Mouse (Mus musculus) thymus, adult 2 months (tissue): ENCODE measurements around the gene Syt15. TPM values are rescaled to one million over a fixed set of nuclear protein-coding genes. Genes with fewer than 3 reads are reported as not detected.

ENCODE experiments used
- DNase-seq: peaks from one replicate; pipeline ENCODE4 v3.0.0; 2021
- H3K27ac ChIP-seq: fragments of 200-500 bp; 2 replicates; pipeline ENCODE4 v1.5.1; 2012; ENCODE audit warnings: low read length, control low read depth; ENCODE audit not compliant: control insufficient read depth, insufficient read depth
- H3K27me3 ChIP-seq: fragments of 200-500 bp; 2 replicates; pipeline ENCODE4 v1.6.1; 2012; ENCODE audit warnings: mild to moderate bottlenecking, low read length, moderate library complexity, mixed read lengths; ENCODE audit not compliant: control insufficient read depth, insufficient read depth
- H3K36me3 ChIP-seq: fragments of 200-500 bp; 2 replicates; pipeline ENCODE4 v1.6.1; 2012; ENCODE audit warnings: mild to moderate bottlenecking, low read length, moderate library complexity; ENCODE audit not compliant: control insufficient read depth, insufficient read depth
- H3K4me1 ChIP-seq: fragments of 200-500 bp; replicated peaks from 2 replicates; pipeline ENCODE4 v1.6.1; 2012; ENCODE audit warnings: low read length; ENCODE audit not compliant: control insufficient read depth, insufficient read depth
- H3K4me3 ChIP-seq: fragments of 200-500 bp; 2 replicates; pipeline ENCODE4 v1.5.1; 2012; ENCODE audit warnings: mild to moderate bottlenecking, low read length, control low read depth, moderate library complexity; ENCODE audit not compliant: control insufficient read depth, insufficient read depth
- CTCF ChIP-seq: fragments of 200-500 bp; IDR thresholded peaks from 2 replicates; pipeline ENCODE4 v1.5.1; 2012; ENCODE audit warnings: mild to moderate bottlenecking, control low read depth, low read length, moderate library complexity, borderline replicate concordance; ENCODE audit not compliant: control insufficient read depth, poor library complexity, insufficient read depth; ENCODE audit errors: extremely low read depth
- POLR2A ChIP-seq: fragments of 200-500 bp; IDR thresholded peaks from 2 replicates; pipeline ENCODE4 v1.6.1; 2012; ENCODE audit warnings: mild to moderate bottlenecking, low read length, control low read depth, moderate library complexity; ENCODE audit not compliant: control insufficient read depth, poor library complexity, insufficient read depth; ENCODE audit errors: extremely low read depth
- WGBS: fragments of 180-500 bp; shearing (Covaris S2); methylation state at CpG from one replicate; pipeline ENCODE4 v1.1.7; 2018; 5-methylcytosine and 5-hydroxymethylcytosine counted together
- polyA plus RNA-seq: library from polyadenylated mRNA; depleted of rRNA; stranded (reverse); fragments of >200 nt; gene quantifications from 2 replicates; pipeline ENCODE4 v1.2.3, GENCODE M21; 2012

Gene Syt15
- polyA plus RNA-seq, 1 experiment, result 1.3 TPM

DNA sequence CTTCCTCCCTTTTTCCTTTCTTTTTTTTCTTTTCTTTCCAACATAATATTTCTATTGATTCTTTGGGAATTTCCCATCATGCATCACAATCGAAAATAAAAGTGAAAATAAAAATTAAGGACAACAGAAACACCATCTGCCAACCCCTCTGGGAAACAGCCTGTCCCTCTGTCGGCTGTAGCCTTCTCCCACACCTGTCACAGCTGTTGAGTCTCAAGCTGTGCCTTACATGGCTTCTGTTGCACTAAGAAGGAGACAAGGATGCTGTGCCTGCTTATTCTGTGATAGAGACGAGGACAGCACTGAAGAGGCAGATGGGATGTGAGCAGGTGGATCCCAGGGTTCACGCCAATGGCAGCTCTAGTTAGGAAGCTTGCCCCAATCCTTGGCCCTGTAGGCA, 10.3 kb upstream of the Syt15 start:
- Histone ChIP-seq H3K4me3 (no peak overlapping the region), H3K36me3 (no peaks in the 10 kb centered on the region), H3K4me1 (no peaks in the 10 kb centered on the region), H3K27me3 (no peaks in the 10 kb centered on the region), H3K27ac (no peak overlapping the region)
- no peak for DNase-seq
- 68% methylated on average over 4 of the region's 4 CpGs for WGBS
- no peak for TF ChIP-seq POLR2A
- no peak for TF ChIP-seq CTCF

DNA sequence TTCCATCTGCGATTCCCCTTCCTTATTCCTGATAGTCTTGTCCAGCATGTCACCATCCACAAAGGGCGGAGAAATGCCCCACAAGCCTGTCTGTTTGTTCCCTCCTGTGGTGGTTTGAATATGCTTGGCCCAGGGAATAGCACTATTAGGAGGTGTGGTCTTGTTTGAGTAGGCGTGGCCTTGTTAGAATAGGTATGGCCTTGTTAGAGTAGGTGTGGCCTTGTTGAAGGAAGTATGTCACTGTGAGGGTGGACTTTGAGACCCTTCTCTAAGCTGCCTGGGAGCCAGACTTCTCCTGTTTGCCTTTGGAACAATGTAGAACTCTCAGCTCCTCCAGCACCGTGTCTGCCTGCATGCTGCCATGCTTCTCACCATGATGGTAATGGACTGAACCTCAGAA, 9.5 kb upstream of the Syt15 start:
- WGBS, result 94% methylated on average over 4 of the region's 4 CpGs

DNA sequence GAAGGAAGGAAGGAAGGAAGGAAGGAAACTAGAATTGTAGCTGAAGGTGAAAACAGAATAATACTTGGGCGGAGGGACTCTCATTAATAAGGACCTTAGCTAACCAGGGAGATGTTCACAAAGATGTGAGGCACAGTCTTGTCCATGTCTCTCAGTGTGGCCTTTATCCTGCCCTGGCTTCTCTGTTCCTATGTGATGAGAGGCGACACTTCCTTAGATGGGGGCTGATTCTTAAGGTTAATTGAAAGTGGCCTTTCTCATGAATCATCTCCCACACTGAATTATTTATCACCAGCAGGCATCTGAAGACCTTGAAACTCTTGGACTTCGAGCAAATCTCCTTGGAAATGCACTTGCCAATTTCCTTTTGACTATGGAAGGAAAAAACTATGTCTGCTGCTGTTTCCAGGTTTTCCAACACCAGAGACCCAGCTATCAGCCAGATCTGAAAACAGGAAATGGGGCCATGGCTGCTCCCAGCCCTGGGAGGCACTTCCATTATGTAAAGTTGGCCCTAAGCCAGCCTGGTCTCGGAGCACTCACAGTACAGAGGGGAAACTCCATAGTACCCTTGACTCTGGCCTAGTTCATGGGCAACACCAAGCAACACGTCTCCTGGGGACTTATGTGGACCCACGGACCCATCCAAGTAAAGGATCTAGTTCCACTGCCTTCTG, 3.8 kb upstream of the Syt15 start:
- DNase-seq, result no peak
- WGBS, result 87% methylated on average over 6 of the region's 6 CpGs
- no peak overlapping the region for H3K27ac ChIP-seq
- no peaks in the 10 kb centered on the region; the same call in 1 of the 2 replicates for H3K27me3 ChIP-seq
- no peaks in the 10 kb centered on the region for H3K4me1 ChIP-seq
- no peaks in the 10 kb centered on the region for H3K36me3 ChIP-seq
- H3K4me3 ChIP-seq, result no peak overlapping the region
- TF ChIP-seq POLR2A (no peak), CTCF (no peak)

More for the DNA sequence above, 9.5 kb upstream of the Syt15 start:
- TF ChIP-seq POLR2A (no peak), CTCF (no peak)
- Histone ChIP-seq H3K4me1 (no peaks in the 10 kb centered on the region), H3K4me3 (no peak overlapping the region), H3K36me3 (no peaks in the 10 kb centered on the region), H3K27me3 (no peaks in the 10 kb centered on the region), H3K27ac (no peak overlapping the region)
- no peak for DNase-seq

DNA sequence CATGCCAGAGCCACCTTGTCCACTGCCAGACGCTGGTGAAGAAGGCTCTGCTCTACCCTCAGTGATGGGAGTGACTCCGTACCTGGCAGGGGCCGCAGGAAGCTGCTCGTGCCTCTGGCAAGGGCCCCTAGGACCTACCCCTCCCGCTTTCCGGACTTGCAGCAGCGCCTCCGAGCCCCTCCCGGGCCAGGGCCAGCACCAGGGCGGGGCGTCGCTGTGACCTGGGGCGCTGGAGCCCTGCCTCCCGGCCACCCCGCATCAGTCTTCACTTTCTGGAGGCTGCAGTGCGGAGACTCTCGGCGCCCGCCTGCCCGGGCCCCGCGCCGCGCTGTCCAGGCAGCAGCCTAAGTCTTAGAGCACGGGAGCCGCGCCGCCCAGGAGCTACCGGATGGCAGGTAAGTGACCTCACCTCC, 397 bp downstream of the Syt15 start:
- Histone ChIP-seq H3K36me3 (no peaks in the 10 kb centered on the region), H3K4me3 (no peak overlapping the region)
- TF ChIP-seq POLR2A, result no peak
- no peak for TF ChIP-seq CTCF

DNA sequence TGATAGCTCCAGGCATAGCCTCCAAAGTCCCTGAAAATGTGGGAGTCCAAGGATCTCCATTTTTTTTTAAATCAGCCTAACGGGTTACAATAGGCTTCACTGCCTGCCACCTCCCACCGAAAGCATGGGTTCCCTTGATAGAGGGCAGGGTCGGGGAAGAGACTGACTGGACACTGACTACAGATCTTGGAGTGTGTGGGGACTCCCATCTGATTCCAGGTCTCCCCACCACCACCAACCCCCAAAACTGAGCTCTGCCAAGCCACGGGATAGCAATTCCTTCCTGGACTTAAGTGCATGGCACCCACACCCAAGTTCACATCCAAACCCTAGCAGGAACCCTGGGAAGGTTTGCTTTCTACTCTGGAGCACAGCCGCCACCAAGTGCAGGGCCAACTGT, 1.0 kb downstream of the Syt15 start:
- no peaks in the 10 kb centered on the region for H3K36me3 ChIP-seq
- H3K27ac ChIP-seq, result no peak overlapping the region
- TF ChIP-seq CTCF (no peak), POLR2A (no peak)
- no peak for DNase-seq
- WGBS, result 83% methylated on average over 5 of the region's 5 CpGs
- no peaks in the 10 kb centered on the region; the same call in 1 of the 2 replicates for H3K27me3 ChIP-seq
- H3K4me1 ChIP-seq, result no peaks in the 10 kb centered on the region
- H3K4me3 ChIP-seq, result no peak overlapping the region

More for the DNA sequence above, 397 bp downstream of the Syt15 start:
- WGBS, result 4% methylated on average over 29 of the region's 29 CpGs
- Histone ChIP-seq H3K27ac (no peak overlapping the region), H3K27me3 (no peaks in the 10 kb centered on the region; the same call in 1 of the 2 replicates), H3K4me1 (no peaks in the 10 kb centered on the region)
- DNase-seq, result no peak

DNA sequence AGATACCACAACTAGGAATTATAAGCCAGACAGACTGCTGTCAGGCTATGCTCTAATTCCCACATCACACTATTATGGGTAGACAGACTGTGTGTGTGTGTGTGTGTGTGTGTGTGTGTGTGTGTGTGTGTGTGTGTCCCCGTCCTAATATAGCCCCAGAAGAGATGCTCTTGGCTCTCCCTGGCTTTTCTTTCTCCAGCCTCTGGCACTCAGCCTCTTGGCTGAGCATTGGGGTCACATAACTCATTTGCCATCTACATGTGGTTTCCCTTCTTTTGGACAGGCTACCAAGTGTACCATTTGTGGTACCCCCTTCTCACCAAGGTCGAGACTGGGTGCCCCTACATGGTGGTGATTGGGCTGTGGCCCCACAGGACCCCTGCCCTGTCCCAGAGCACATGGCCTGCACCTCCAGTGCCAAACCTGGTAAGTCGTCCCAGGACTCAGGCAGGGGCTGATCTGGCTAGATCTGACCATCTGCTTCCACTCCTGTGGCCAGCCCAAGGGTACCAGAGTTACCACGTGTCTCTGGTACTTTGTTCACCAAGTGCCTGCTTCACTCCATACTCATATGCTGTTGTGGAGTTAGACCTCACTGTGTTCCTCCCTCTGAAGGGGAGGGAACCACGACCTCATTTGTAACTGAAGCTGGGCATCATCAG, 2.2 kb downstream of the Syt15 start:
- no peak for DNase-seq
- Histone ChIP-seq H3K27me3 (no peaks in the 10 kb centered on the region; the same call in 1 of the 2 replicates), H3K36me3 (no peaks in the 10 kb centered on the region), H3K4me1 (no peaks in the 10 kb centered on the region), H3K27ac (no peak overlapping the region), H3K4me3 (no peak overlapping the region)
- no peak for TF ChIP-seq CTCF
- WGBS, result 61% methylated on average over 5 of the region's 5 CpGs
